Comparison of ENCODE assay signal across 8 mouse cellular contexts in the genomic region with DNA sequence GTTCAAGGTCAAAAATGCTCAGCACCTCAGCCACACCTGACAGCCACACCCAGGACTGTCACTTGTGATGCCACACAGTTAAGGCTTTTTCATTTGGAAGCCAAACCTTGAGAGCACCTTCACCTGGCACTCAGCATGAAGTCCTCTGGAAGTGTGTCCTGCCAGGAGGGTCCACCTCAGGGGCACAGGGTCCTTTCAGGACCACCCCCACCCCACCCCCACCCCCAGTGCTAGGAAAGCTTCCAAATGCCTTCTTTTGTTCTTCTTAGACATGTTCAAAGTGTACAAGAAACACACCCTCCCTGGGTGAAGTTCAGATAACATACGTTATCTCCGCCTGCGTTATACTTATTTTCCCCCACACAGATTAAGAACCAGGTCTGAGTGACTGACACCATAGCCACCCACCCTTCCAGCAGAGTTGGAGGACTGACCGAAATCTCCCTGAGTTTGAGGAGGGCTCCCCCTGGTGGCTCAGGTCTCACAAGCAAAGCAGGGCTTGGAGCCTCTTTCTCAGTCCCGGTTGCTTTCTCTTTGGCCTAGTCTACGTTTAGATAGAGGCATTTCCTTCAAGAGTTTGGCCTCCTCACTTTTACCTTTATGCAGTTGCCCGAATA. TPM values are rescaled to one million over a fixed set of nuclear protein-coding genes. Genes with fewer than 3 reads are reported as not detected.
DNase-seq lines count a peak whose midpoint lies in the region; ATAC-seq lines count a peak whose summit lies in the region.

No protein-coding gene starts in this region.

- H3K4me2 ChIP-seq in hindbrain, embryonic 12.5 days (replicated peaks): no peak overlapping the region

- H3K9me3 ChIP-seq in hindbrain, embryonic 12.5 days (replicated peaks): no peaks in the 10 kb centered on the region

- H3K36me3 ChIP-seq in hindbrain, embryonic 12.5 days: no peaks in the 10 kb centered on the region

- H3K9ac ChIP-seq in hindbrain, embryonic 12.5 days: no peak overlapping the region

- peak; percentile 73; the same call in 1 of the 2 replicates for ATAC-seq in hindbrain, embryonic 12.5 days (ENCODE audit: low FRiP score)

- H3K27ac ChIP-seq in hindbrain, embryonic 12.5 days: no peak overlapping the region

- WGBS in hindbrain, embryonic 12.5 days: 20% methylated on average over 7 of the region's 7 CpGs

- no peaks in the 10 kb centered on the region for H3K4me1 ChIP-seq in hindbrain, embryonic 12.5 days

- peak; percentile 92 for DNase-seq in Muller cell, postnatal 12 days (ENCODE audit: inconsistent ontology term)
- peak; percentile 85 for DNase-seq in cerebellum, adult 9-11 months
- peak; percentile 71 to 86 for DNase-seq in frontal cortex, postnatal 10 days (ENCODE audit: low spot score in 2 of 2)
- peak; percentile 95 to 96 for DNase-seq in layer of hippocampus, postnatal 10 days (ENCODE audit: low spot score in 2 of 2)
- peak; percentile 96 for DNase-seq in lung, postnatal 10 days
- DNase-seq in ovary, postnatal 36 days (ENCODE audit: low spot score): peak; percentile 88
- peak; percentile 94 for DNase-seq in thymus, postnatal 14 days

- no peak overlapping the region for H3K4me3 ChIP-seq in hindbrain, embryonic 12.5 days

- no peaks in the 10 kb centered on the region for H3K27me3 ChIP-seq in hindbrain, embryonic 12.5 days

RNA-seq across cellular contexts. Expression of gene Mybpc3, which starts 16.7 kb away (rescaled TPM):
- polyA plus RNA-seq in hindbrain, embryonic 12.5 days (2016; fragmentation: Nextera tagmentation; extraction: Ambion mirVana): 0.28 and 0.30 TPM in 2 replicates
- under 1 TPM; 0.38 to 0.55 TPM for total RNA-seq in layer of hippocampus, postnatal 10 days (2021)

RNA-seq across cellular contexts. Expression of gene Spi1, which starts 19.0 kb away (rescaled TPM):
- polyA plus RNA-seq in hindbrain, embryonic 12.5 days (2016; fragmentation: Nextera tagmentation; extraction: Ambion mirVana): 4.2 and 4.6 TPM in 2 replicates
- 1 to 10 TPM; 4.5 to 6.0 TPM for total RNA-seq in layer of hippocampus, postnatal 10 days (2021)

RNA-seq across cellular contexts. Expression of gene Slc39a13, which starts 31.0 kb away (rescaled TPM):
- polyA plus RNA-seq in hindbrain, embryonic 12.5 days (2016; fragmentation: Nextera tagmentation; extraction: Ambion mirVana): 32.6 and 36.1 TPM in 2 replicates
- 10 to 100 TPM; 26.4 to 28.9 TPM for total RNA-seq in layer of hippocampus, postnatal 10 days (2021)

RNA-seq across cellular contexts. Expression of gene Psmc3, which starts 47.4 kb away (rescaled TPM):
- polyA plus RNA-seq in hindbrain, embryonic 12.5 days (2016; fragmentation: Nextera tagmentation; extraction: Ambion mirVana): 274 and 282 TPM in 2 replicates
- total RNA-seq in layer of hippocampus, postnatal 10 days (2021): 100 to 1,000 TPM; 190 to 221 TPM
